Mouse (Mus musculus) embryonic fibroblast, embryonic 13.5 days (primary cell): ENCODE results near the gene Tbx15. TPM values are rescaled to one million over a fixed set of nuclear protein-coding genes. Genes with fewer than 3 reads are reported as not detected.

Experiments
- H3K27ac ChIP-seq: 2 replicates; pipeline ENCODE4 v1.5.1; 2012; ENCODE audit warnings: low read length, control low read depth, inconsistent platforms; ENCODE audit not compliant: insufficient read depth
- H3K4me1 ChIP-seq: 2 replicates; pipeline ENCODE4 v1.6.1; 2011; ENCODE audit warnings: low read length; ENCODE audit not compliant: control insufficient read depth, insufficient read depth
- H3K4me3 ChIP-seq: 2 replicates; pipeline ENCODE4 v1.5.1; 2011; ENCODE audit warnings: mild to moderate bottlenecking, control low read depth, low read length; ENCODE audit not compliant: insufficient read depth
- CTCF ChIP-seq: IDR thresholded peaks from 2 replicates; pipeline ENCODE4 v1.5.1; 2011; ENCODE audit warnings: mild to moderate bottlenecking, control low read depth, low read length, moderate library complexity, borderline replicate concordance; ENCODE audit not compliant: insufficient read depth
- POLR2A ChIP-seq: IDR thresholded peaks from 2 replicates; pipeline ENCODE4 v1.6.1; 2011; ENCODE audit warnings: low read depth, mild to moderate bottlenecking, control low read depth, low read length, moderate library complexity
- polyA plus RNA-seq: library from polyadenylated mRNA; stranded (reverse); fragments of >200 nt; gene quantifications from 2 replicates; pipeline ENCODE4 v1.2.4, GENCODE M21; 2011; ENCODE audit warnings: low read depth; ENCODE audit not compliant: missing spikeins, insufficient read length

Tbx15 gene
- polyA plus RNA-seq, 1 experiment = 86.3 TPM

DNA sequence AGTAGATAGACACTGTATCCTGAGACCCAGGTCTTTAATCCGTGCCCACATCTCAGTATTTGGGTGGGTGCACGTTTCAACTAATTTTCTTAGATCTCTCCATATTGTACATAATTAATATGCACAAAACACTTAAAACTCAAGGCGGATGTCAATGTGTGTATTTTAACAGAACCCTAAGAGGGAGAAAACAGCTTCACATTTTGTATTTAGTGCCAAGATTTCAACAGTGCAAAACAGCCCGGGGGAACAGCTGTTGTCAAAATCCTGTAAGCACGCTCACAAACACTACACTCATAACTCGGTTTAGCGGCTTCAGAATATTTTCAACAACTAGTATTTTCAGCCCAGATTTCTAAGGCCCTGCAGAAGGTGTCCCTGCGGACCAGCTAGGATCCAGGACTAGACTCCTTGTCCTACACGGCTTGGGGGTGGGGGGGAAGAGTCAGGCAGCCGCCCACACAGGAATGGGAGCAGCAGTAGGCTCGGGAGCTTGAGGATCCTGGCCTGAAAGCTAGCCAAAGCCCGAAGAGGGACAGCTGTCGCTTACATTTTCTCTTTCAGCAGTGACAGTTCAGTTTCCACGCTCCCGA is 14.5 kb downstream of the Tbx15 start:
- TF ChIP-seq POLR2A = no peak
- no peak for TF ChIP-seq CTCF
- H3K4me3 ChIP-seq = peak overlapping the region; percentile 90
- H3K4me1 ChIP-seq = no peaks in the 10 kb centered on the region
- H3K27ac ChIP-seq = peak overlapping the region; percentile 96

- H3K4me1 ChIP-seq = no peaks in the 10 kb centered on the region
- H3K27ac ChIP-seq = peak overlapping the region; percentile 96
- TF ChIP-seq POLR2A (no peak), CTCF (no peak)
- H3K4me3 ChIP-seq = peak overlapping the region; percentile 90
These were observed 15.5 kb downstream of the Tbx15 start for GRCm38 (mm10) chr3:99255411-99256365.

DNA sequence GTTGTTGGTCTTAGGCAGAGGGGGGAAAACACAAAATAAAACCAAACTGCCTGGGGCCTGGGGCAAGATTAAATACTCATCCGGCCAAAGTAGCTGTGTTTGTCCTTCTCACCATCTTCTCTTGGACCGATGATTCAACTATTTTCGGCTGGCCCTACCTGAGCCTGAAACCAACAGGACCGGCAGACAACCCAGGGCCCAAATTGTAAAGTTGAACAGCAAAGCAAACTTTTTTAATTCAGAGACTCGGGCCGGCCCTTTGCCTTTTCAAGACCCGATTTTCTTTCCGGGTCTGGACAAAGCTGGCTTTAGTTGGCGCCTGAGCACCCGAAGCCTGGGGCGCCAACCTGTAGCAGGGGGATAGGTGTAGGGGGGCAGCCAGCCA is 16.2 kb downstream of the Tbx15 start:
- H3K27ac ChIP-seq = peak overlapping the region; percentile 96
- TF ChIP-seq CTCF (no peak), POLR2A (no peak)
- peak overlapping the region; percentile 90 for H3K4me3 ChIP-seq
- no peaks in the 10 kb centered on the region for H3K4me1 ChIP-seq

- no peak for TF ChIP-seq POLR2A
- no peak for TF ChIP-seq CTCF
- Histone ChIP-seq H3K4me1 (no peaks in the 10 kb centered on the region), H3K27ac (peak overlapping the region; percentile 96), H3K4me3 (peak overlapping the region; percentile 90)
These were observed 16.6 kb downstream of the Tbx15 start for GRCm38 (mm10) chr3:99256766-99257165.

DNA sequence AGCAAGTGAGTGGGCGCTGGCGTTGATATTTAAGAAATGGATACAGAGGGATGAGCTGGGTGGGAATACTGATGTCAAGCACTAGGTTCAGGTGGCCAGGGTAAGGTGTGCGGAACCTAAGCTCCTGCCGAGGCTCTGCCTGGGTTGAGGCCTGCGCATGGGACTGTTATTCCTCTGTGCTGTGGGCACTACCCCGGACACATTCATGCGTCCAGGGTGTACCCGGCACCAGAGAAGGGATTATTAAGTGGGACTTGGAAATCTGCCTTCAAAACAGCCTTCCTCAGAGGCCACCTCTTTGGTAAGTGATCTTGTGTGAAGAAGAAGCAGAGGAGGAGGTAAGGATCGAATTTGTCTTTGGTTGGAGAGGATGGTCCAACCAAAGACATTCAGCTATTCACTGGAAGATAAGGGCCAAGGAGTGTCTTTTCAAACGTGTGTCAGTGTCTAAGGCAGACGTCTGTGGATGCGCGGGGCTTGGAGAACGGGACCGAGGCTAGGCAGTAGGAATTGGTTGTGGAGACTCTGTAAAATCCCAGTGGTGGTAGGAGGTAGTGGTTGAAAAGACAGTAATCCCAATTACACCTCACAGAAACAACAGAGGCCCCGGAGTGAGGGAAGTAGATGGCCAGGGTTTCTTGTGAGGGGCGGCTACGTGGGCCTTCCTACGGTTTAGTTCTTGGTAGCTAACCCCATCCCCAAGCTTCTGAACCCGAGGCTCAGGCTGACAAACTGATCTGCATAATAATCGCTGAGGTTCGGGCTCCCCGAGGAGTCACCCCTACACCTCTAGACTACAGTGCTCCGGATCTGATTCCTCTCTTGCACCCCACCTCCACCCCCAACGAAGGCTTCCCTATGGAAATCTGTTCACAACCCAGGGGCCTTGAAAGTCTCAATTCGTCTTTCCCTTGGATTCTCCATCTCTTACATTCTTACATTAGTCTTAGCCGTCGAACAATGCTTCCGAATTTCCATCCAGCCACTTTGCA is 17.7 kb downstream of the Tbx15 start:
- Histone ChIP-seq H3K4me1 (no peaks in the 10 kb centered on the region), H3K4me3 (peak overlapping the region; percentile 90), H3K27ac (peak overlapping the region; percentile 96)
- TF ChIP-seq POLR2A (no peak), CTCF (no peak)

DNA sequence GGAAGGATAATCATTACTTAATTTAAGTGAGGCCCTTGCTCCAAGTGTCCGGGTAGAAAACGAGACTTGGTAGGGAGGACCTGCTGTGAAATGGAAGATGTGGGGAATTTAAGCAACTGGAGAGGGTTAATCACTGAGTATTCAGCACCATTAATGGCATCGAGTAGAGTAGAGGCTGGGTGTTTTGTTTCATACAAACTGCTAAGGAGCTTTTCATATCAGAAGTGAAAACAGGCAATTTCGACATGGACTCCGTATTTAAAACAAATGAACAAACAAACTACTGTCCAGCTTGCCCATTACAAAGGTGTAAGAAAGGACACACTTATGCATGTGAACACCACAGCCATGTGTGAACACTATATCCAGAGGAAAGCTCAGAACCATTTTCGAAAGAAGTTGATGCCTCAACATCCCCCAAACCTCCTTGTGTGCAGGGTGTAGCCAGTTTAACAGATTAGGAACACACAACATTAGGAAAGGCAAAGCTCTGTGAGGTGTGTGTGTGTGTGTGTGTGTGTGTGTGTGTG is 19.6 kb downstream of the Tbx15 start:
- Histone ChIP-seq H3K4me1 (0 out of 2 replicates have a peak, but pooled peaks cover 3% of the 10 kb centered on the region), H3K27ac (peak overlapping the region; percentile 79), H3K4me3 (peak overlapping the region; percentile 21)
- TF ChIP-seq POLR2A (no peak), CTCF (no peak)

DNA sequence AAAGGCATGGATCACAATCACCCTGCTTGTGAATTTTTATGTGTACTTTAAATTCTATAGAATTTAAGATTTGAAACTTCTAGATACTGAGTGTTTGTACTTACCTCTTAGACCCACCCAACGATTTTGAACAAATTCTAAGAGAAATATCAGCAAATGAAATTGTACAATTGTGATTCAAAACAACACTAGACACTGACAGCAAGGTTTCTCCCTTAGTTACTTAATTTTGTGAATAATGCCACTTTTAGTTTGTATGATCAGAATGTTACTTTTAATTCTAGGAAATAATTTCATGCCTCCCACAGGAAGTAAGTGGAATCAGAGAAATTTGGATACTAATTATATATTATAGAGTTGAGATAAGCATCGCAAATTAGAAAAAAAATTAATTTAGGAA is 20.2 kb downstream of the Tbx15 start:
- TF ChIP-seq CTCF (no peak), POLR2A (no peak)
- Histone ChIP-seq H3K4me3 (peak overlapping the region; percentile 21; the same call in 1 of the 2 replicates), H3K4me1 (0 out of 2 replicates have a peak, but pooled peaks cover 3% of the 10 kb centered on the region), H3K27ac (peak overlapping the region; percentile 79)

- TF ChIP-seq POLR2A (no peak), CTCF (no peak)
- Histone ChIP-seq H3K4me1 (0 out of 2 replicates have a peak, but pooled peaks cover 3% of the 10 kb centered on the region), H3K4me3 (peak overlapping the region; percentile 22), H3K27ac (peak overlapping the region; percentile 62)
These were observed 21.2 kb downstream of the Tbx15 start for GRCm38 (mm10) chr3:99261371-99261791.

DNA sequence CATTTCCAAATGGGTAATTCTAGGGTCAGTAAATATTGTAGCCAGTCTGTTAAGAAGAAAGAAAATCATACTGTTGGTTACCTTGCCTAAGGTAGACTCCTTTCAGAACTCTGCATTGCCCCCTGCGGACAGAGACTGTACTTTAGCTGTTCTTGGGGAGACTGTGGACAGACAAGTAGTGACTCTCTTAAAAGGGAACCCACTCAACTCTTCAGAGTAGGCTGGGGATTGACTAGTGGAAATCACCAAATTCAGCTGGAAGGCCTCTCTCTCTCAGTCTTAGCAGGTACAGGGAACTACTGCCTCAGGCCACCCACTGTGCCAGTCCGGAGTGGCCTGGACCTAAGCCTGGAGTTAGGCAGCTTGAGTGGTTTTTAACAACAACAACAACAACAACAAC is 21.8 kb downstream of the Tbx15 start:
- H3K27ac ChIP-seq = peak overlapping the region; percentile 62
- 0 out of 2 replicates have a peak, but pooled peaks cover 3% of the 10 kb centered on the region for H3K4me1 ChIP-seq
- TF ChIP-seq POLR2A = no peak
- TF ChIP-seq CTCF = no peak
- H3K4me3 ChIP-seq = peak overlapping the region; percentile 22; the same call in 1 of the 2 replicates
